Mouse (Mus musculus) heart, adult 8-10 months (tissue): ENCODE data around the gene Oxa1l. TPM values are rescaled to one million over a fixed set of nuclear protein-coding genes. Genes with fewer than 3 reads are reported as not detected.
"Not testable (repeated sequence)": the region's sequence is repeated elsewhere in the genome, so short reads cannot be mapped to it uniquely, and the experiment has no call there.

ENCODE experiments used
- DNase-seq: peaks from one replicate; pipeline ENCODE4 v3.0.0; 2022; ENCODE audit warnings: low spot score
- total RNA-seq, 4 experiments: library from RNA; stranded (reverse); gene quantifications; 2 replicates each; pipeline ENCODE4 v1.2.4; 2022

The Oxa1l gene
- 10 to 100 TPM; 84.0 to 95.7 (median 84.7) TPM for total RNA-seq

GRCm38 (mm10) chr14:54360577-54361340 is at the start of gene Oxa1l:
Gene Oxa1l (plus strand): TSS chr14:54360834.
- peak; percentile 97 for DNase-seq

- DNase-seq, result no peak
Measured at GRCm38 (mm10) chr14:54311763-54312162, 48.9 kb upstream of the Oxa1l start.

- no peak for DNase-seq
Measured at GRCm38 (mm10) chr14:54321556-54322376, 38.9 kb upstream of the Oxa1l start.

GRCm38 (mm10) chr14:54324486-54324885 is 36.1 kb upstream of the Oxa1l start:
- DNase-seq, result no peak

- no peak for DNase-seq
Measured at GRCm38 (mm10) chr14:54328548-54328947, 32.1 kb upstream of the Oxa1l start.

GRCm38 (mm10) chr14:54329201-54329600 is 31.4 kb upstream of the Oxa1l start:
- no peak for DNase-seq

GRCm38 (mm10) chr14:54331178-54331577 is 29.5 kb upstream of the Oxa1l start:
- DNase-seq, result no peak

GRCm38 (mm10) chr14:54332176-54333074 is 28.2 kb upstream of the Oxa1l start:
- DNase-seq, result no peak

- peak; percentile 6 for DNase-seq
Measured at GRCm38 (mm10) chr14:54333452-54334189, 27.0 kb upstream of the Oxa1l start.

GRCm38 (mm10) chr14:54340836-54341235 is 19.8 kb upstream of the Oxa1l start:
- DNase-seq, result no peak

GRCm38 (mm10) chr14:54341807-54342206 is 18.8 kb upstream of the Oxa1l start:
- not testable (repeated sequence) for DNase-seq

- not testable (repeated sequence) for DNase-seq
Measured at GRCm38 (mm10) chr14:54350773-54351541, 9.7 kb upstream of the Oxa1l start.

GRCm38 (mm10) chr14:54352314-54352713 is 8.3 kb upstream of the Oxa1l start:
- DNase-seq, result no peak

- DNase-seq, result no peak
Measured at GRCm38 (mm10) chr14:54354406-54354805, 6.2 kb upstream of the Oxa1l start.

- no peak for DNase-seq
Measured at GRCm38 (mm10) chr14:54363156-54363555, 2.5 kb downstream of the Oxa1l start.

- DNase-seq, result no peak
Measured at GRCm38 (mm10) chr14:54365026-54365645, 4.5 kb downstream of the Oxa1l start.

- no peak for DNase-seq
Measured at GRCm38 (mm10) chr14:54366581-54366980, 5.9 kb downstream of the Oxa1l start.

- DNase-seq, result no peak
Measured at GRCm38 (mm10) chr14:54367429-54368060, 6.9 kb downstream of the Oxa1l start.

GRCm38 (mm10) chr14:54369372-54369771 is 8.7 kb downstream of the Oxa1l start:
- DNase-seq, result no peak
